Mouse (Mus musculus): ENCODE measurements around the gene Zfp148. TPM values are rescaled to one million over a fixed set of nuclear protein-coding genes. Genes with fewer than 3 reads are reported as not detected.

Zfp148 gene
- total RNA-seq (2021), result 100 to 1,000 TPM; 171 to 179 TPM
- long read RNA-seq, experiment 1, full-length matches to known transcripts, result 50 of 78 reads
- long read RNA-seq, experiment 1, partial matches to known transcripts, result 1 of 78 reads
- long read RNA-seq, experiment 1, other reads (novel, unspliced or antisense), result 27 of 78 reads
- long read RNA-seq, experiment 2, full-length matches to known transcripts, result 29 of 51 reads
- long read RNA-seq, experiment 2, partial matches to known transcripts, result 5 of 51 reads
- long read RNA-seq, experiment 2, other reads (novel, unspliced or antisense), result 17 of 51 reads

DNA sequence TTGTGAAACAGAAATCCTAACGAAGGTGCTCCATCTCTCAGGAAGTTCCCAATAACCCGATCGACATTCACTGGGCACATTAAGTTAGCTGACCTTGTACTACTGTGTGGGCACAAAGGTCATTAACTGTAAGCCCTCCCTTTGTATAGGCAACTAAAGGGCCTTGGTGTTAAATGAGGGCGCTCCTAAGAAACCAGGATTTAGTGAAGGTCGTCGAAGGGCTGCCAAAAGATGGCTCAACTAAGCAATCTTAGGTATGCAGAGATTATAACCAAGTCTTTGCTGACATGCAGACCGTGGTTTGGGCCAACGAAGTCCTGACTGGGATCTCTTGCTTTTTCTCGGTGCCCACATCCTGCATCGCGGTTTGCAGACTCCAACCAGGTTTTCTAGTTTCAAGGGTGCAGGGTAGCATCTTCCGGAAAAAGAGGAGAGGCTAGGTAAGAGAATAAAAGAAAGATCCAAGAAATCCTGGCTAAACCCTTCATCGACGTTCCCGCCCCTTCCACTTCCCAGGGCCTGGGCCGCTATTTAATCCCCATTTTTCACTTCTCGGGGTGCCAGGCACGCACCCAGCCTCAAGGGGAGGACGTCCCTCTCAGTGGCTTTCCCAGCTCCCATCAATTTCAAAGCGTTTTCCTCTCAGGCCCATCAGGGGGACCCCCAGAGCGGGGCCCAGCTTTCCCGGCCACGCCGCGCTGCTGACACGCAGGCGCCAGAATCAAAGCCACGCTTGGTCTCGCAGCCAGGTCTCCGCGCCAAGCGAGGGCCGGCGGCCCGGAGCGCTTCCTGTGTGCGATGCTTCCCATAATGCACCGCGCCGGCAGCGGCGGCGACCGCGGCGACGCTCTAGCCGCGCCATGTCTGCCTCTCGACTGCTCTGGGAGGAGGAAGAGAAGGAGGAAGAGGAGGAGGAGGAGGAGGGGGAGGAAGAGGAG lies at the start of gene Zfp148:
TSS of gene Zfp148 (plus strand) at position 893 of the 938 bp plus-strand sequence.
- TF ChIP-seq CTCF (IDR thresholded peaks at IDR 0.05), result peak; percentile 33
- Histone ChIP-seq H3K27ac (peak within 1 kb of the TSS; percentile 97), H3K4me3 (peak within 1 kb of the TSS; percentile 86)
- intact Hi-C loops (cut with DNase I), result loop anchor here (5.0 kb wide), 5 partner anchors 38 to 503 kb away; partner anchors contain the start of genes Fyttd1 and Rubcn
- peak; percentile 92 to 93 for DNase-seq (ENCODE audit: extremely low spot score in 1 of 2, low spot score in 2 of 2)

DNA sequence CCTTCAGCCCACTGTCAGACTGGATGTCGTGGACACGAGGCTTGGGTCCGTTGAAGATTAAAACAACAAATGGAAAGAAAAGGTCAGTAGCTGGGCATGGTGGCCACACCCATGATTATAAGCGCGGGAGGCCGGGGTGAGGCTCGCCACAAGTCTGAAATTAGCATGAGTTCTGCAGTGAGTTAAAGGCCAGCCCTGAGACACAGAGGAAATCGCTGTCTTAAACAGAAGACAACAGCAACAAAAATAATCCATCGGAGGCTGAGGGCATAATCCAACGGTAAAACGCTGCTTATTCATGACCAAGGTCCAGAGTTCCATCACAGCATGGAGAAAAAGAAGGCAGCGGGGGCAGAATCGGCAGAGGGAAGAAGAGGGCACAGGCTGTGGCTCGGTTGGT lies 47.6 kb upstream of the Zfp148 start:
- no peak for DNase-seq (ENCODE audit: extremely low spot score in 1 of 2, low spot score in 2 of 2)
- Histone ChIP-seq H3K27ac (no peak overlapping the region), H3K4me3 (no peak overlapping the region)
- intact Hi-C loops (cut with DNase I), result no loop called here
- no peak for TF ChIP-seq CTCF (IDR thresholded peaks at IDR 0.05)

DNA sequence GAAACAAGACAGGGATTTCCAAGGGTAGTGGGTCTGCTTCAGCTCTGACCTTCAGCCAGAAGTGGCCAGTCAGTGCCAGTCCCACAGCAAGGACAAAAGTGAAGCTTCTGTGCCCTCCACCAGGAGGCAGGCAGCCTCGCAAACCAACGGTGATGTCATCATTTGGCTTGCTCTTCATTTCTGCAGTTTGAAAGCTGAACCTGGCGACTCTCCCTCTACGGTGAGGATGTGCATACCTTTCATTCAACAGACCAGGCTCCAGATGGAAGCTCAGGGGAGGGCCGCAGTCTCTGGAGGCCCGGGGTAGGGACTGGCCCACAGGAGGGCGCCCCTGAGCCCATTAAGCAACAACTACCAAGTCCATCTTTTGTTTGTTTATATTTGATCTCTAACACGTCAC lies 43.5 kb upstream of the Zfp148 start:
- Histone ChIP-seq H3K4me3 (peak overlapping the region; percentile 30), H3K27ac (no peak overlapping the region)
- TF ChIP-seq CTCF (IDR thresholded peaks at IDR 0.05), result peak; percentile 71
- peak; percentile 52 to 72 for DNase-seq (ENCODE audit: extremely low spot score in 1 of 2, low spot score in 2 of 2)
- intact Hi-C loops (cut with DNase I), result no loop called here

DNA sequence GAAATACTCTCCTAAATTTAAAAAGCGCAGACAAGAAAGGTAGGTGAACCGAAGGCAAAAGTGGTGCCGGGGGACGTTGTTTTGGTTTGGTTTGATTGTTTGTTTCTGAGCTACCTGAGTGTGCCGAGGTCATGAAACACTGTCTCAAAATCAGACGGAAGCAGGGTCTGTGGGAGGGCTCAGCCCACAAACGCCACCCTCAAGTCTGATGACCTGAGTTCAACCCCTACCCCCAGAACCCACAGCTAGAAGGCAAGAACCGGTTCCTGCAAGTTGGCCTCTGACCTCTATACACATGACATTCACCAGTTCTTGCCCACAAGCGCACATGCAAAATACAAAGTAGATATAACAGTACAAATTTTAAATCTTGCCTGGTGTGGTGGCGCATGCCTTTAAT lies 43.0 kb upstream of the Zfp148 start:
- intact Hi-C loops (cut with DNase I), result no loop called here
- no peak for TF ChIP-seq CTCF (IDR thresholded peaks at IDR 0.05)
- peak overlapping the region; percentile 30 for H3K4me3 ChIP-seq
- H3K27ac ChIP-seq, result no peak overlapping the region
- DNase-seq (ENCODE audit: extremely low spot score in 1 of 2, low spot score in 2 of 2), result no peak

DNA sequence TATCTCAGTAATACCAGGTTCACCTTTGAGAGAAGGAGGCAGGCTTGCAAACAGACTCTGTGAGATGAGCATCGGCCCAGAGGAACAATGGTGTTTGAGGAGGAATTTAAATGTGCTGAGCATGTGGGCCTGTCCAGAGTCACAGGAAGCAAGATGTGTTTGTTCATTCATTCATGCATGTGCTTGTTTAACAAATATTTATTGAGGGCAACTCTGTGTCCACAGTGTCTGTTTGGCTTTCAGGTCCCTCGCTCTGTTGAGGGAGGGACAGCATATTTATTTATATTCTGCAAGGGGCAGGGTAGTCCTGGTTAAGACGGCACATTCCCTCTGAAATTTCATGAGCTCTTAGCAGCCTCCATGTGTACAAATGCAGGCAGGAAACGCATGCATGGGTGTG lies 42.1 kb upstream of the Zfp148 start:
- intact Hi-C loops (cut with DNase I), result no loop called here
- DNase-seq (ENCODE audit: extremely low spot score in 1 of 2, low spot score in 2 of 2), result no peak
- TF ChIP-seq CTCF (IDR thresholded peaks at IDR 0.05), result no peak
- Histone ChIP-seq H3K4me3 (no peak overlapping the region), H3K27ac (no peak overlapping the region)

DNA sequence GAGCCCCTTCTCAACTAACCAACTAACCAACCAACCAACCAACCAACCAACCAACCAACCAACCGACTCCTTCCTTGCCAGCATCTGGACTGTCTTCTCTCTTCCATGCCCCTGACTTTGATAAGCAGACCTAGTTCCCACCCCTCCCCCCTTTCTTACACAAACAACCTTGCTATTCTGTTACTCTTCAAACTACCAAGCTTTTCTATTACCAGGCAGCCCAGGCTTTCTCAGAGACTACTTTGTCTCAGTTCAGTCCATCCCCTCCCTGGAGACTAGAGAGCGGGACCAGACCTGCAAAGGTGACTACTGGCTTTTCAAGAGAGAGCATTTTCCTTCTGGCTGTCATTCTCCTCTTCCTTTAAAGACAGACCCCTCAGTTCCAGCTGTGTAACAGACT lies 41.2 kb upstream of the Zfp148 start:
- intact Hi-C loops (cut with DNase I), result no loop called here
- no peak overlapping the region for H3K4me3 ChIP-seq
- H3K27ac ChIP-seq, result no peak overlapping the region
- TF ChIP-seq CTCF (IDR thresholded peaks at IDR 0.05), result no peak
- DNase-seq (ENCODE audit: extremely low spot score in 1 of 2, low spot score in 2 of 2), result no peak

DNA sequence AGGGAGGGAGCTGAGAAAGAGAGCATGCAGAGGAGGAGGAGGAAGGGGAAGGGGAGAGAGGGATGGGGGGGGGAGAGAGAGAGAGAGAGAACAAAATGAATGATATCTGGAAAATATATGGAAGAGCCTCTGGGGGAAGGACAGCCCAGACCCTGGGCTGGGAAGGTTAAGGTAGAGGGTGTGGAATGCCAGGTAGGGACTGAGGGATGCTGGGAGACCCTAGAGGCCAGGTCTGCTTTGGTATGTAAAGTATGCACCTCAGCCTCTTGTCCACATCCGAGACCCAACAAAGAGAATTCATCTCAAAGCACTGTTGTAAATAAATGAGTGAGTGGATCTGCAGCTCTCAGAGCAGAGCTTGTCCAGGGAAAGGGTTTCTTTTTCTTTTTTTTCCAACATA lies 38.3 kb upstream of the Zfp148 start:
- no peak overlapping the region for H3K4me3 ChIP-seq
- DNase-seq (ENCODE audit: extremely low spot score in 1 of 2, low spot score in 2 of 2), result no peak
- H3K27ac ChIP-seq, result no peak overlapping the region
- intact Hi-C loops (cut with DNase I), result loop anchor here (5.0 kb wide), 1 partner anchor 40 kb away; the partner anchor contains the start of gene Zfp148
- no peak for TF ChIP-seq CTCF (IDR thresholded peaks at IDR 0.05)

DNA sequence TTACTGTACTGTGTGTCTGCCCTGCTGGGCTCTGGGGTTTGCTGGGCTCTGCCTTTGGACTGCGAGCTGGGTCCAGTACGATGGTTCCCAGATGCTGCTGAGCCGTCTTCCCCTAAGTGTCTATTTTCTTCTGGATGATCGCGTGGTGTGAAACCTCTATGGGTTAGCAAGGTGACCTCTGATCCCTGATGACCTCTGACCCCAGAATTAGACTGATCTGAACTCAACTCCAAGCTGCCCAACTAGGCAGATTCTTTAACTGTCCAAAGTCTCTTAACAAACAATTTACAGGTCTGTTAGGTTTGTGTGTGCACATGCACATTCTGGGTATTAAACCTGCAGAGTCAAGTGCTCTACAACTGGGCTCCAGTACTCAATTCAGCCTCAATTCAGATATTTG lies 37.5 kb upstream of the Zfp148 start:
- DNase-seq (ENCODE audit: extremely low spot score in 1 of 2, low spot score in 2 of 2), result no peak
- H3K27ac ChIP-seq, result peak overlapping the region; percentile 91
- no peak overlapping the region for H3K4me3 ChIP-seq
- intact Hi-C loops (cut with DNase I), result loop anchor here (5.0 kb wide), 1 partner anchor 39 kb away; the partner anchor contains the start of gene Zfp148
- no peak for TF ChIP-seq CTCF (IDR thresholded peaks at IDR 0.05)

DNA sequence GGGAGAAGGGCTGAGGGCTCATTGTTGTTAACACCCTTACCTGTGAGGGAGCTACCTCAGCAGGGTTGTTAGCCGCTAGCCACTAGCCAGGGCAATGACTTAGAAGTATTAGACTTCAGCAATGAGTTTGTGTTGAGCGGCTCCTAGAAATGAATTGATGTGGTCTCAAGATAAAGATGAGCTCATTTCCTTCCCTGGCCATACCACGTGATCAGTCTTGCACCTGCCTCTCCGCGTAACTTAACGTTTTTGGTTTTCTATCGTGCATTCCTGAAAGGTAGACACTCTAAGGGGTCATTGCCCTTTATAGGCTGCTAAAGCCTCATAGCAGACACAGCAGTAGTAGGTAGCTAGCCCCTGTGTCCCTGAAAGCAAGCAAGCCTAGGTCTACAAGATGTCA lies 37.0 kb upstream of the Zfp148 start:
- no peak overlapping the region for H3K4me3 ChIP-seq
- DNase-seq (ENCODE audit: extremely low spot score in 1 of 2, low spot score in 2 of 2), result no peak
- peak overlapping the region; percentile 91 for H3K27ac ChIP-seq
- TF ChIP-seq CTCF (IDR thresholded peaks at IDR 0.05), result no peak
- intact Hi-C loops (cut with DNase I), result loop anchor here (5.0 kb wide), 1 partner anchor 39 kb away; the partner anchor contains the start of gene Zfp148

DNA sequence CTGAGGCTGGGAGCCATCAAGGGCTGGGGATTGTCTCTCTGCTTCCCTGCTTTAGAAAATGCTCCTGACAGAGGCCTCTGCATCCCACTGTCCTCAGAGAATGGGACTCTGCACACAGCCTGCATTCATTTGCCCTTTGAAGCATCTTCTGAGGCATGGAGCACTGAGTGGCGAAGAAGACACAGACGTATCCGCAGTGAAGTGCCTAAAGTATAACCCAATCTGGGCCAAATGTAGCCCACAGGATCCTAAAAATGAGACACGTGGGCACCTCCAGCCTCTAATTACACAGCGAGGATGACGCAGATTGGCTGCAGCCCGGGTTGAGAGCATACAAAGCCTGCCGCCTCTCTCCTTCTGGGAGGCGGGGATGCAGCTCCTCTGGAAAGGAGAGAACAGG lies 36.3 kb upstream of the Zfp148 start:
- Histone ChIP-seq H3K4me3 (no peak overlapping the region), H3K27ac (peak overlapping the region; percentile 91)
- intact Hi-C loops (cut with DNase I), result loop anchor here (5.0 kb wide), 1 partner anchor 38 kb away; the partner anchor contains the start of gene Zfp148
- DNase-seq (ENCODE audit: extremely low spot score in 1 of 2, low spot score in 2 of 2), result peak; percentile 54 to 72
- TF ChIP-seq CTCF (IDR thresholded peaks at IDR 0.05), result no peak

DNA sequence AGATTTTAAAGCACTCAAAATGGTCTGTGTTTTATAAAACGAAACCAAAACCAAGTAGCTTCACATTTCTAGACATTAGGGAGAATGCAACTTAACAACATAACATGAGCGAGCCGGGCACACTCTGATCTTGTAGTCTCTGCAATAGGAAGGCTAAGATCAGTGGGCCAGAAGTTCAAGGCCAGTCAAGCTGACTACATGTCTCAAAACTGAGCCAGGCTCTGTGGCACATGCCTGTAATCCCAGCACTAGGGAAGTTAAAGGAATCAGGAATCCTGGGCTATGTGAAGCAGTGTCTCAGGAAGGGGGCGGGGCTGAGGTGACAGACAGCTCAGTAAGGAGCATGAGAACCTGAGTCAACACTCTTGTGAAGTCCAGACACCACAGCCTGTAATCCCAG lies 35.8 kb upstream of the Zfp148 start:
- peak in 1 of 2 experiments; percentile 33 for DNase-seq (ENCODE audit: extremely low spot score in 1 of 2, low spot score in 2 of 2)

DNA sequence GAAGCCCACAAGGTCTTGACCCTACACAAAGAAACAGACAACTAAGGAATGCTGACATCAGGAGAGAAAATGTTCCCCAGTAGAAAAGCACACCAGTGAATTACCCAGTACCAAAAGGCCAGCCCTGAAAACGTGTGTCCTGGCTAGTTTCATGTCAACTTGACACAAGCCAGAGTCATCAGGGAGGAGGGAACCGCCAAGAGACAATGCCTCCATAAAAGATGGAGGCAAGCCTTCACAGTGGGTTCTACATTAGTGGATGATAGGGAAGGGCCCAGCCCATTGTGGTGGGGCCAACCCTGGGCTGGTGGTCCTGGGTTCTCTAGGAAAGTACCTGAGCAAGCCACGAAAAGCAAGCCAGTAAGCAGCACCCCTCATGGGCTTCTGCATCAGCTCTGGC lies 34.3 kb upstream of the Zfp148 start:
- TF ChIP-seq CTCF (IDR thresholded peaks at IDR 0.05), result no peak
- Histone ChIP-seq H3K27ac (no peak overlapping the region; the same call in 1 of the 2 replicates), H3K4me3 (no peak overlapping the region)
- DNase-seq (ENCODE audit: extremely low spot score in 1 of 2, low spot score in 2 of 2), result no peak
- intact Hi-C loops (cut with DNase I), result no loop called here

More for the DNA sequence above, 35.8 kb upstream of the Zfp148 start:
- intact Hi-C loops (cut with DNase I), result loop anchor here (5.0 kb wide), 1 partner anchor 37 kb away; the partner anchor contains the start of gene Zfp148
- TF ChIP-seq CTCF (IDR thresholded peaks at IDR 0.05), result no peak
- Histone ChIP-seq H3K4me3 (no peak overlapping the region), H3K27ac (peak overlapping the region; percentile 91)
